Mouse (Mus musculus): Measurements from ENCODE around the gene Stard7.

DNA sequence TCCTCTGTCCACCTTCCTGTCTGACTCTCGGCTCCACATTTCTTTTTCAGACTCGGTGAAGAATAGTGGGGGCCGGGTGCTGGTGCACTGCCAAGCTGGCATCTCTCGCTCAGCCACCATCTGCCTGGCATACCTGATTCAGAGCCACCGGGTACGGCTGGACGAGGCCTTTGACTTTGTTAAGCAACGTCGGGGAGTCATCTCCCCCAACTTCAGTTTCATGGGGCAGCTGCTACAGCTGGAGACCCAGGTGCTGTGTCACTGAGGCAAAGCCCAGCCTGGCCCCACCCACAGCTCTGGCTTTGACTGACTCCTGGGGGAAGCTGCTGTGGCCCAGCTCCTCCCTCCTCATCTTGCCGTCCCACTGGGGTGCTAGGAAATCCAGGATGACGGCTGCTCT lies 67.5 kb downstream of the Stard7 start:
- no peak for TF ChIP-seq CTCF (conservative IDR thresholded peaks at IDR 0.05; ENCODE audit: low read length)
- TF ChIP-seq POU5F1 (IDR thresholded peaks at IDR 0.05; ENCODE audit: borderline replicate concordance, low read length) = no peak
